Mouse (Mus musculus) limb, embryonic 14.5 days (tissue): ENCODE results near the gene Pkig. TPM values are rescaled to one million over a fixed set of nuclear protein-coding genes. Genes with fewer than 3 reads are reported as not detected.
"Not testable (repeated sequence)": the region's sequence is repeated elsewhere in the genome, so short reads cannot be mapped to it uniquely, and the experiment has no call there.

ENCODE experiments used
- ATAC-seq: fragments of 200-750 bp; cut with Nextera tagmentation; 2 replicates; pipeline ENCODE4 v1.8.0; 2017; ENCODE audit warnings: low read depth, moderate number of reproducible peaks, moderate TSS enrichment; ENCODE audit not compliant: low FRiP score
- DNase-seq: peaks from one replicate; pipeline ENCODE4 v3.0.0-alpha.2; 2015; ENCODE audit warnings: low spot score
- H3K27ac ChIP-seq: fragments of 300-500 bp; sonication (generic); replicated peaks from 2 replicates; pipeline ENCODE4 v1.5.1; 2014; ENCODE audit warnings: low read depth, mild to moderate bottlenecking, low read length, moderate library complexity, mixed read lengths
- H3K27me3 ChIP-seq: fragments of 300-500 bp; sonication (generic); 2 replicates; pipeline ENCODE4 v1.6.1; 2014; ENCODE audit warnings: low read length, mixed read lengths; ENCODE audit not compliant: control insufficient read depth, insufficient read depth
- H3K36me3 ChIP-seq: fragments of 300-500 bp; sonication (generic); 2 replicates; pipeline ENCODE4 v1.6.1; 2014; ENCODE audit warnings: mild to moderate bottlenecking, low read length, moderate library complexity, mixed read lengths; ENCODE audit not compliant: control insufficient read depth, insufficient read depth
- H3K4me1 ChIP-seq: fragments of 300-500 bp; sonication (generic); 2 replicates; pipeline ENCODE4 v1.6.1; 2014; ENCODE audit warnings: antibody characterized with exemption, low read length, mixed read lengths; ENCODE audit not compliant: control insufficient read depth, insufficient read depth
- H3K4me2 ChIP-seq: fragments of 300-500 bp; sonication (generic); replicated peaks from 2 replicates; pipeline ENCODE4 v1.6.1; 2014; ENCODE audit warnings: low read depth, mild to moderate bottlenecking, low read length, moderate library complexity; ENCODE audit not compliant: severe bottlenecking
- H3K4me3 ChIP-seq: fragments of 300-500 bp; sonication (generic); replicated peaks from 2 replicates; pipeline ENCODE4 v1.5.1; 2014; ENCODE audit warnings: low read length
- H3K9ac ChIP-seq: fragments of 300-500 bp; sonication (generic); 2 replicates; pipeline ENCODE4 v1.6.1; 2014; ENCODE audit warnings: mild to moderate bottlenecking, low read depth, low read length, moderate library complexity; ENCODE audit not compliant: severe bottlenecking
- H3K9me3 ChIP-seq: fragments of 300-500 bp; sonication (generic); 2 replicates; pipeline ENCODE4 v1.6.1; 2016; ENCODE audit warnings: low read length; ENCODE audit not compliant: control insufficient read depth
- POLR2A ChIP-seq: fragments of 200-500 bp; IDR thresholded peaks from 2 replicates; pipeline ENCODE4 v1.8.0; 2012; ENCODE audit warnings: inconsistent platforms, mild to moderate bottlenecking, moderate library complexity, borderline replicate concordance; ENCODE audit not compliant: insufficient read depth, insufficient read length; ENCODE audit errors: extremely low read depth
- WGBS: fragments of 180-500 bp; shearing (Covaris S2); extraction: QIAGEN DNeasy Blood & Tissue Kit; methylation state at CpG from one replicate; pipeline ENCODE4 v1.1.7; 2014; 5-methylcytosine and 5-hydroxymethylcytosine counted together
- polyA plus RNA-seq, 2 experiments: library from polyadenylated mRNA; depleted of rRNA in 1 of 2; stranded (reverse) in 1 of 2; unstranded in 1 of 2; fragments of >200 nt; fragmentation: Nextera tagmentation in 1 of 2; extraction: Ambion mirVana in 1 of 2; gene quantifications; 2 replicates each; pipeline versions ENCODE4 v1.2.1 to v1.2.3; 2012 to 2014

The Pkig gene
- polyA plus RNA-seq, 2 experiments: 76.1 to 133 TPM

- 43% methylated on average over 6 of the region's 6 CpGs for WGBS
- no peaks in the 10 kb centered on the region for H3K27me3 ChIP-seq
- H3K36me3 ChIP-seq: no peaks in the 10 kb centered on the region
- no peak overlapping the region for H3K27ac ChIP-seq
- no peak overlapping the region for H3K4me3 ChIP-seq
- DNase-seq (peak; percentile 8), ATAC-seq (peak; percentile 44; the same call in 1 of the 2 replicates)
- H3K9me3 ChIP-seq: no peaks in the 10 kb centered on the region
- peaks cover 14% of the 10 kb centered on the region for H3K4me1 ChIP-seq
- TF ChIP-seq POLR2A: no peak
- H3K4me2 ChIP-seq: no peak overlapping the region
- H3K9ac ChIP-seq: no peak overlapping the region
These were observed 27.6 kb downstream of the Pkig start for GRCm38 (mm10) chr2:163685761-163686200.

- Histone ChIP-seq H3K27me3 (no peaks in the 10 kb centered on the region), H3K36me3 (no peaks in the 10 kb centered on the region), H3K4me3 (no peak overlapping the region), H3K9ac (no peak overlapping the region), H3K27ac (no peak overlapping the region), H3K4me2 (no peak overlapping the region), H3K4me1 (peaks cover 14% of the 10 kb centered on the region), H3K9me3 (no peaks in the 10 kb centered on the region)
- DNase-seq (no peak), ATAC-seq (no peak)
- no peak for TF ChIP-seq POLR2A
- WGBS: 73% methylated on average over 5 of the region's 5 CpGs
These were observed 28.0 kb downstream of the Pkig start for GRCm38 (mm10) chr2:163686233-163686632.

- H3K27ac ChIP-seq: no peak overlapping the region
- peaks cover 14% of the 10 kb centered on the region for H3K4me1 ChIP-seq
- no peak for TF ChIP-seq POLR2A
- H3K36me3 ChIP-seq: no peaks in the 10 kb centered on the region
- ATAC-seq (no peak), DNase-seq (no peak)
- 65% methylated on average over 3 of the region's 3 CpGs for WGBS
- no peak overlapping the region for H3K4me3 ChIP-seq
- no peaks in the 10 kb centered on the region for H3K27me3 ChIP-seq
- H3K9me3 ChIP-seq: no peaks in the 10 kb centered on the region
- H3K4me2 ChIP-seq: no peak overlapping the region
- no peak overlapping the region for H3K9ac ChIP-seq
These were observed 28.7 kb downstream of the Pkig start for GRCm38 (mm10) chr2:163686886-163687285.

GRCm38 (mm10) chr2:163688377-163688776, 30.2 kb downstream of the Pkig start:
- WGBS: 92% methylated on average over 1 of the region's 1 CpGs
- not testable (repeated sequence) for H3K36me3 ChIP-seq, H3K4me3 ChIP-seq, ATAC-seq, H3K9ac ChIP-seq, H3K9me3 ChIP-seq, H3K27ac ChIP-seq, H3K4me2 ChIP-seq, DNase-seq, H3K27me3 ChIP-seq
- H3K4me1 ChIP-seq: peaks cover 17% of the 10 kb centered on the region

- TF ChIP-seq POLR2A: no peak
- no peaks in the 10 kb centered on the region for H3K36me3 ChIP-seq
- peaks cover 22% of the 10 kb centered on the region for H3K4me1 ChIP-seq
- H3K4me3 ChIP-seq: no peak overlapping the region
- H3K9me3 ChIP-seq: no peaks in the 10 kb centered on the region
- no peaks in the 10 kb centered on the region for H3K27me3 ChIP-seq
- WGBS: 90% methylated on average over 3 of the region's 3 CpGs
- ATAC-seq (no peak), DNase-seq (no peak)
- no peak overlapping the region for H3K27ac ChIP-seq
- H3K9ac ChIP-seq: no peak overlapping the region
- H3K4me2 ChIP-seq: no peak overlapping the region
These were observed 31.6 kb downstream of the Pkig start for GRCm38 (mm10) chr2:163689771-163690170.
